Mouse (Mus musculus): Measurements from ENCODE around the gene Phactr1. TPM values are rescaled to one million over a fixed set of nuclear protein-coding genes. Genes with fewer than 3 reads are reported as not detected.

Phactr1 gene
- polyA plus RNA-seq, 1 experiment from 2014 or later, result 15.1 TPM

GRCm38 (mm10) chr13:42999287-42999686, 318.9 kb downstream of the Phactr1 start:
- no peaks in the 10 kb centered on the region for H3K27me3 ChIP-seq (ENCODE audit: insufficient read depth, poor library complexity, severe bottlenecking)
- H3K4me1 ChIP-seq (replicated peaks), result no peaks in the 10 kb centered on the region
- DNase-seq (ENCODE audit: low spot score), result no peak
- H3K4me3 ChIP-seq, result no peak overlapping the region
- no peak overlapping the region for H3K27ac ChIP-seq
- H3K36me3 ChIP-seq, result no peaks in the 10 kb centered on the region
- no peaks in the 10 kb centered on the region for H3K9me3 ChIP-seq
- 82% methylated on average over 3 of the region's 3 CpGs for WGBS

DNA sequence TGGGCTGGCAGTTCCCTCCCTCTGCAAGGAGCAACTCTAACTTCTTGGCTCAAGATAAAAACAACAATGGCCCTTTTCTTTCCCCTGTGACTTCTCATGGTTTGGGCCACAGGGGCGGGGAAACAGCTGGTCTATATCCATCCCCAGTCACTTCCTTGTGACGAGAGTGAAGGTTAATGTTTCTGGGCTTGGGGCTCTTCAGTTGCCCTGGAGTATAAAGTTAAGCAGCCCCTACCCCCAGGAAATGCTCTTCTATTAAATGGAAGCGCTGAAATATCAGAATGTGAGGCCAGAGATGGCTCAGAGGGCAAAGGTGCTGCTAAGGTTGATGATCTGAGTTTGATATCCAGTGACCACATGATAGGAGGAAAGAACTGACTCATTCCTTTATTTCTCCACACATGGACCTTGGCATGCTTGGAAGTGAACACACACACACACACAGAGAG, 324.7 kb downstream of the Phactr1 start:
- Histone ChIP-seq H3K27ac (no peak overlapping the region), H3K4me1 (replicated peaks) (peaks cover 16% of the 10 kb centered on the region), H3K9me3 (no peaks in the 10 kb centered on the region), H3K4me3 (no peak overlapping the region), H3K36me3 (no peaks in the 10 kb centered on the region), H3K27me3 (ENCODE audit: insufficient read depth, poor library complexity, severe bottlenecking) (no peaks in the 10 kb centered on the region)
- WGBS, result 18% methylated on average over 3 of the region's 3 CpGs
- peak; percentile 25 for DNase-seq (ENCODE audit: low spot score)

- 78% methylated on average over 5 of the region's 5 CpGs for WGBS
These were observed 328.0 kb downstream of the Phactr1 start for GRCm38 (mm10) chr13:43008466-43008865.

GRCm38 (mm10) chr13:43009596-43009995, 329.2 kb downstream of the Phactr1 start:
- no peaks in the 10 kb centered on the region for H3K27me3 ChIP-seq (ENCODE audit: insufficient read depth, poor library complexity, severe bottlenecking)
- no peak overlapping the region for H3K4me3 ChIP-seq
- H3K9me3 ChIP-seq, result no peaks in the 10 kb centered on the region
- DNase-seq (ENCODE audit: low spot score), result no peak
- H3K27ac ChIP-seq, result no peak overlapping the region
- no peaks in the 10 kb centered on the region for H3K36me3 ChIP-seq
- WGBS, result 94% methylated on average over 3 of the region's 3 CpGs
- H3K4me1 ChIP-seq (replicated peaks), result peaks cover 20% of the 10 kb centered on the region

More at GRCm38 (mm10) chr13:43008466-43008865, 328.0 kb downstream of the Phactr1 start:
- peaks cover 21% of the 10 kb centered on the region for H3K4me1 ChIP-seq (replicated peaks)
- H3K27ac ChIP-seq, result no peak overlapping the region
- no peak for DNase-seq (ENCODE audit: low spot score)
- H3K27me3 ChIP-seq (ENCODE audit: insufficient read depth, poor library complexity, severe bottlenecking), result no peaks in the 10 kb centered on the region
- H3K36me3 ChIP-seq, result no peaks in the 10 kb centered on the region
- H3K4me3 ChIP-seq, result no peak overlapping the region
- H3K9me3 ChIP-seq, result no peaks in the 10 kb centered on the region

GRCm38 (mm10) chr13:43011516-43011915, 331.1 kb downstream of the Phactr1 start:
- H3K27me3 ChIP-seq (ENCODE audit: insufficient read depth, poor library complexity, severe bottlenecking), result no peaks in the 10 kb centered on the region
- DNase-seq (ENCODE audit: low spot score), result no peak
- no peaks in the 10 kb centered on the region for H3K36me3 ChIP-seq
- H3K27ac ChIP-seq, result no peak overlapping the region
- 44% methylated on average over 3 of the region's 3 CpGs for WGBS
- no peak overlapping the region for H3K4me3 ChIP-seq
- no peaks in the 10 kb centered on the region for H3K9me3 ChIP-seq
- H3K4me1 ChIP-seq (replicated peaks), result peaks cover 9% of the 10 kb centered on the region; the same call in 1 of the 2 replicates

GRCm38 (mm10) chr13:43013984-43014383, 333.6 kb downstream of the Phactr1 start:
- Histone ChIP-seq H3K9me3 (no peaks in the 10 kb centered on the region), H3K36me3 (no peaks in the 10 kb centered on the region), H3K27me3 (ENCODE audit: insufficient read depth, poor library complexity, severe bottlenecking) (no peaks in the 10 kb centered on the region), H3K4me1 (replicated peaks) (peaks cover 7% of the 10 kb centered on the region; the same call in 1 of the 2 replicates), H3K4me3 (no peak overlapping the region), H3K27ac (no peak overlapping the region)
- no peak for DNase-seq (ENCODE audit: low spot score)
- WGBS, result 93% methylated on average over 4 of the region's 4 CpGs

- no peaks in the 10 kb centered on the region for H3K36me3 ChIP-seq
- H3K4me3 ChIP-seq, result no peak overlapping the region
- H3K9me3 ChIP-seq, result no peaks in the 10 kb centered on the region
- H3K27ac ChIP-seq, result no peak overlapping the region
- no peak for DNase-seq (ENCODE audit: low spot score)
- H3K27me3 ChIP-seq (ENCODE audit: insufficient read depth, poor library complexity, severe bottlenecking), result no peaks in the 10 kb centered on the region
- 81% methylated on average over 6 of the region's 6 CpGs for WGBS
- H3K4me1 ChIP-seq (replicated peaks), result peaks cover 7% of the 10 kb centered on the region; the same call in 1 of the 2 replicates
These were observed 335.3 kb downstream of the Phactr1 start for GRCm38 (mm10) chr13:43015768-43016167.

GRCm38 (mm10) chr13:43018863-43019262, 338.4 kb downstream of the Phactr1 start:
- no peaks in the 10 kb centered on the region for H3K36me3 ChIP-seq
- no peaks in the 10 kb centered on the region for H3K9me3 ChIP-seq
- DNase-seq (ENCODE audit: low spot score), result no peak
- H3K4me1 ChIP-seq (replicated peaks), result 0 out of 2 replicates have a peak, but pooled peaks cover 2% of the 10 kb centered on the region
- no peak overlapping the region for H3K27ac ChIP-seq
- H3K4me3 ChIP-seq, result no peak overlapping the region
- WGBS, result 71% methylated on average over 5 of the region's 5 CpGs
- H3K27me3 ChIP-seq (ENCODE audit: insufficient read depth, poor library complexity, severe bottlenecking), result no peaks in the 10 kb centered on the region

DNA sequence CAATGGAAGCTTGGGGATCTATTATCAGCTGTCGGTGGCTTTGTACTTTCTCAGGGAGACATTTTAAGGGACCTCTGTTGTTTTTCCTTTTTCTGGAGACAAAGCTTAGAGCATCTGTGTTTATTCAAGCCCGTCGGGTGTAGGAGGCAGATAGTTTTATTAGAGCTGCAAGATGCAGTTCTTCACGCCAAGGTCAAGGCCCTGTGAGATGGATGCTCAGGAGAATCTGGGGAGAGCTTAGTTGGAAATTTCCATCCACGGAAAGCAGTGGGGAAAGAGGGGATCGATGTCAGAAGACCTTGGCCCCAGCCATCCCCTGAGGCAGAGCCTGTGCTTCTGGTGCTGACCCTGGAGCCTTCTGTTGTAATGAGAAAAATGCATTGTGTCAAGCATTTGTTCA, 340.6 kb downstream of the Phactr1 start:
- no peak for DNase-seq (ENCODE audit: low spot score)
- 76% methylated on average over 6 of the region's 6 CpGs for WGBS
- Histone ChIP-seq H3K36me3 (no peaks in the 10 kb centered on the region; the same call in 1 of the 2 replicates), H3K27ac (no peak overlapping the region), H3K4me1 (replicated peaks) (0 out of 2 replicates have a peak, but pooled peaks cover 2% of the 10 kb centered on the region), H3K9me3 (no peaks in the 10 kb centered on the region), H3K27me3 (ENCODE audit: insufficient read depth, poor library complexity, severe bottlenecking) (no peaks in the 10 kb centered on the region), H3K4me3 (no peak overlapping the region)

DNA sequence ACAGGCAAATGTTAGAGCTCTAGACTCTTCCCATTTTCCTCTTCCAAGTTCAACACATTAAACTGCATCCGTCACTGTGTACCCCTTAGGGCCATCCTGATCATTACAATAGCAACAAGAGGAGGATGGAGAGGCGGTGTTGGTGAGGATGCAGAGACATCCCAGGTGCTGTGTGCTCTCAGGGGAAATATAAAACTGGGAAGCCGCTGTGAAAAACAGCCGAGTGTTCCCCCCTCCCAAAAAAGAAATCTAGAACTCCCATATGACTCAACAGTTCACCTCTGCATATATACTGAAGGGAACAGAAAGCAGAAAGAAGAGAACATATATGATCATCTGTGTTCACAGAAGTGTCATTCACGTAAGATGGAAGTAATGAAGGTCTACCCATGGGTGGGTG, 342.6 kb downstream of the Phactr1 start:
- Histone ChIP-seq H3K9me3 (no peaks in the 10 kb centered on the region), H3K27ac (no peak overlapping the region), H3K4me3 (no peak overlapping the region), H3K36me3 (no peaks in the 10 kb centered on the region; the same call in 1 of the 2 replicates), H3K4me1 (replicated peaks) (peaks cover 8% of the 10 kb centered on the region; the same call in 1 of the 2 replicates), H3K27me3 (ENCODE audit: insufficient read depth, poor library complexity, severe bottlenecking) (no peaks in the 10 kb centered on the region)
- no peak for DNase-seq (ENCODE audit: low spot score)
- WGBS, result 90% methylated on average over 5 of the region's 5 CpGs

- H3K4me3 ChIP-seq, result no peak overlapping the region
- no peaks in the 10 kb centered on the region; the same call in 1 of the 2 replicates for H3K36me3 ChIP-seq
- no peak overlapping the region for H3K27ac ChIP-seq
- 40% methylated on average over 1 of the region's 1 CpGs for WGBS
- no peaks in the 10 kb centered on the region for H3K27me3 ChIP-seq (ENCODE audit: insufficient read depth, poor library complexity, severe bottlenecking)
- peaks cover 6% of the 10 kb centered on the region; the same call in 1 of the 2 replicates for H3K4me1 ChIP-seq (replicated peaks)
- 0 out of 2 replicates have a peak, but pooled peaks cover 2% of the 10 kb centered on the region for H3K9me3 ChIP-seq
- no peak for DNase-seq (ENCODE audit: low spot score)
These were observed 347.1 kb downstream of the Phactr1 start for GRCm38 (mm10) chr13:43027568-43027967.

- no peak for DNase-seq (ENCODE audit: low spot score)
- Histone ChIP-seq H3K36me3 (no peaks in the 10 kb centered on the region; the same call in 1 of the 2 replicates), H3K4me1 (replicated peaks) (peaks cover 6% of the 10 kb centered on the region; the same call in 1 of the 2 replicates), H3K27me3 (ENCODE audit: insufficient read depth, poor library complexity, severe bottlenecking) (no peaks in the 10 kb centered on the region), H3K4me3 (no peak overlapping the region), H3K27ac (no peak overlapping the region), H3K9me3 (0 out of 2 replicates have a peak, but pooled peaks cover 8% of the 10 kb centered on the region)
- WGBS, result 87% methylated on average over 2 of the region's 2 CpGs
These were observed 349.8 kb downstream of the Phactr1 start for GRCm38 (mm10) chr13:43030222-43030621.

- no peaks in the 10 kb centered on the region for H3K36me3 ChIP-seq
- WGBS, result 91% methylated on average over 3 of the region's 3 CpGs
- H3K27ac ChIP-seq, result no peak overlapping the region
- H3K9me3 ChIP-seq, result 0 out of 2 replicates have a peak, but pooled peaks cover 8% of the 10 kb centered on the region
- DNase-seq (ENCODE audit: low spot score), result no peak
- no peaks in the 10 kb centered on the region for H3K27me3 ChIP-seq (ENCODE audit: insufficient read depth, poor library complexity, severe bottlenecking)
- no peak overlapping the region for H3K4me3 ChIP-seq
- H3K4me1 ChIP-seq (replicated peaks), result peaks cover 3% of the 10 kb centered on the region; the same call in 1 of the 2 replicates
These were observed 352.0 kb downstream of the Phactr1 start for GRCm38 (mm10) chr13:43032451-43032850.

Data from hindbrain, embryonic 10.5 days (tissue).